Mouse (Mus musculus): ENCODE data around the gene Tnip3. TPM values are rescaled to one million over a fixed set of nuclear protein-coding genes. Genes with fewer than 3 reads are reported as not detected.

Tnip3 gene
- polyA plus RNA-seq, 1 experiment from 2014 or later: not detected

DNA sequence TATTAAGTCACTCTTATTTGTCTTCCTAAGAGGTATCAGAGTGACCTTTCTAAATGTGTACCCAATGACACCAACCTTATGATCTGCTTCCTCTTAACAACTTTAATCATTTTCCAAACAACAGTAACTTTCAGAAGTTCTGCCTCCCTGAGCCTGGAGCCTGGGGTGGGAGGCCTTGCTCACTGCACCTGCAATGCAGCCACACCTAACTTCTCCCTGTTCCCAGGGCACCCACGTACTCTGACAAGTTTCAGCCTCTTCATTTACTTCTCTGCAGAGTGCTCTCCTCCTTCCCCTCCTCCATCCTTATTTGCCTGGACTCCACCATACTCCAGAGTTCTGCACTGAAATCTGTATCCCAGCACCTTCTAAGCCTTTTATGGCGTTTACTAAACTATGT is 144.9 kb downstream of the Tnip3 start:
- no peak overlapping the region for H3K4me2 ChIP-seq

DNA sequence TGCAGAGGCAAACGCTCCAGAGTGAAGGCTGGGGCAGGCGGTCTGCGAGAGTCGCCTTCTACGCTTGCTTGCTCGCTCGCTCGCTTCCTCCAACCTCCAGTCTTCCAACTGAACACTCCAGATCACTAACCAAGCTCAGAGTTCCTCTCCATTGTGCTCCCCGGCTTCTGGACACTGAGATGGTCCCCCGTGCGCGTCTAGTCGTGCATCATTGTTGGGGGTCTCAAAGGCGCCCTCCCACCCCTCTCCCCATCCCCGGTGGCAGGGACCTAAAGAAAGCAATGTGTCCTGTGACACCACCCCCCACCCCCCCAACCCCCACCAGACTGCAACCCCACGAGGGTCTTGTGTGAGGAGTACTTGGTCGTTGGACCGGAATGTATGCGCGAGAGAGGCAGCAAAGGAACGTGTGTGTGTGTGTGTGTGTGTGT is 145.9 kb downstream of the Tnip3 start:
- Histone ChIP-seq H3K27ac (no peak overlapping the region), H3K9me3 (replicated peaks) (no peaks in the 10 kb centered on the region), H3K4me3 (peak overlapping the region; percentile 60), H3K4me2 (peak overlapping the region; percentile 97), H3K4me1 (peaks cover 19% of the 10 kb centered on the region), H3K9ac (peak overlapping the region; percentile 68), H3K36me3 (ENCODE audit: poor library complexity, severe bottlenecking) (no peaks in the 10 kb centered on the region), H3K27me3 (peaks cover 7% of the 10 kb centered on the region)
- under 1% methylated on average over 16 of the region's 21 CpGs for WGBS
- ATAC-seq: peak; percentile 39

More for the DNA sequence above, 144.9 kb downstream of the Tnip3 start:
- no peaks in the 10 kb centered on the region for H3K9me3 ChIP-seq (replicated peaks)
- no peak overlapping the region for H3K4me3 ChIP-seq
- no peak overlapping the region for H3K27ac ChIP-seq
- H3K4me1 ChIP-seq: peaks cover 19% of the 10 kb centered on the region
- no peak overlapping the region for H3K9ac ChIP-seq
- no peak for ATAC-seq
- no peaks in the 10 kb centered on the region for H3K36me3 ChIP-seq (ENCODE audit: poor library complexity, severe bottlenecking)
- peaks cover 7% of the 10 kb centered on the region for H3K27me3 ChIP-seq
- WGBS: 49% methylated on average over 2 of the region's 2 CpGs

DNA sequence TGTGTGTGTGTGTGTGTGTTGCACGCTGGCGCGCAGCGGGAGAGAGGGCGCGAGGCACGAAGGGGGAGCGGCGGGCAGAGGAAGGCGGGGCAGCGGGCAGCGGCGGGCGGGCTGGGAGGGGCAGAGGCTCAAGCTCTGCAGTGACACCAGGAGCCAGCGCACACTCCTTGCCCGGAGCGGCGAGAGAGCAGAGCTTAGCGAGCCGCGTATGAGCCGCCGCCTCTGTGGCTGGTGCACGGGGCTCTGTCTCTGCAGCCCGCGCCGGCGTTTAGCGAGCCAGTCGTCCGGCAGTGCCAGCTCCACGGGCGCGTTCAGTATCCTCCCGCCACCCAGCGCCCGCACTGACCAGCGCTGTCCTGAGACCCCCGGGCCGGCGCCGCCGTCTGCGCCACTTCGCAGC is 146.3 kb downstream of the Tnip3 start, which contains the start of gene Ndnf:
Ndnf (plus strand) TSS at position 140 of the 400 bp plus-strand sequence.
- Histone ChIP-seq H3K4me1 (peaks cover 19% of the 10 kb centered on the region), H3K27ac (no peak within 1 kb of the TSS), H3K9me3 (replicated peaks) (no peaks in the 10 kb centered on the region), H3K27me3 (peaks cover 7% of the 10 kb centered on the region), H3K4me2 (peak within 1 kb of the TSS; percentile 97), H3K9ac (peak within 1 kb of the TSS; percentile 68), H3K4me3 (peak within 1 kb of the TSS; percentile 60), H3K36me3 (ENCODE audit: poor library complexity, severe bottlenecking) (no peaks in the 10 kb centered on the region)
- WGBS: 0% methylated on average over 9 of the region's 45 CpGs
- peak; percentile 94 for ATAC-seq

DNA sequence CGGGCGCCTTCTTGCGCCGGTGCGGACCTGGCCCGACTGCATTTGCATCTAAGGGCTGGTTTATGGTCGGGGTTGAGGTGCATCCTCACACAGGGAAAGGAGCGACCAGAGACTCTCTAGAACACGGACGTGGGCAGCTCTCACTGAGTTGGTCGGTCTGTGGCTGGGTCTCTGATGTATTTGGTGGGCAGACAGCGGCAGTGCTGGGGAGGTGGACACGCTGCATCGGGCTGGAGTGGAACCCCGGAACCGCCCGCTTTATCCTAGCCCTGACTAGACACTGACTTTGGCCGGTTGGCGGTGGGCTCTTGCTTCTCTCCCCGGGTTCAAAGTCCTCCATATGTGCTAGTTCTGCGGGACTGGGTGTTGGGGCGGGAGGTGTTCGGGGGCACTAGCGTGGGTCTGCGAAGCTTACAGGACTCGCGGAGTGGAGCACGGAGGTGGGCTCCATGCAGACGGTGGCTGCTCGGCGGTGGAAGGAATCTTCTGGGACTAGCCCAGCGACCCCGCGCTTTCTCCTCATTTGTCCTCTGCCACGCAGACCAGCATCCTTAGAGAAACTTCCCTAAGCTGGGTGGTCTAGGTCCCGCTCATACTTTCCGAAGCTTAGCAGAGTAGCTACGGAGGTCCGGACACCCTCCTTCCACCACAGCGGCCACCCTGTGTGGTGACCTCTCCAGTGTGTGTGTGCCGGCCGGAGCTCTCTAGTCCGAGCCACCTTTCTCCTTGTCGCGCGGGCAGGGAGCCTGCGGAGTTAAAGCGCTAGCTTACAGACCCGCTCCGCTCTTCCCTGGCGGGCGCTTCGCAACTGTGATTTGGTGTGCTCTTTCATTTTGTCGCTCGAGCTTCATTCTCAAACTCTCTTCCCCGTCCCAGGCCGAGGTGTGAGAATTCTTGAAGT is 147.3 kb downstream of the Tnip3 start:
- Histone ChIP-seq H3K4me1 (peaks cover 19% of the 10 kb centered on the region), H3K27me3 (peaks cover 7% of the 10 kb centered on the region), H3K4me3 (peak overlapping the region; percentile 60), H3K36me3 (ENCODE audit: poor library complexity, severe bottlenecking) (no peaks in the 10 kb centered on the region), H3K4me2 (peak overlapping the region; percentile 97), H3K9me3 (replicated peaks) (no peaks in the 10 kb centered on the region), H3K9ac (peak overlapping the region; percentile 68), H3K27ac (no peak overlapping the region)
- ATAC-seq: peak; percentile 44
- under 1% methylated on average over 57 of the region's 57 CpGs for WGBS

Other genes starting within 250 kb of the Tnip3 start
- gene C130060K24Rik, start 144.2 kb upstream of the Tnip3 start, polyA plus RNA-seq (2015; fragmentation: Nextera tagmentation; extraction: Ambion mirVana): 1.7 and 3.1 TPM in 2 replicates
- gene Ndnf, start 146.3 kb downstream of the Tnip3 start, polyA plus RNA-seq (2015; fragmentation: Nextera tagmentation; extraction: Ambion mirVana): 2.1 and 2.6 TPM in 2 replicates

All from forebrain, embryonic 13.5 days (tissue).